Mouse (Mus musculus) urinary bladder, postnatal 14 days (tissue): ENCODE measurements at regions not wholly inside any gene's neighbourhood (a gene's known extent, or its start where the extent isn't known, plus 50 kb on each side); places are given as distances from the start of the nearest gene placed in this dataset.
A peak's percentile ranks its signal among the peaks of the same experiment; 100 is the strongest.

Source experiments
- DNase-seq: peaks from one replicate; pipeline ENCODE4 v3.0.0; 2021; ENCODE audit warnings: low spot score

GRCm38 (mm10) chr8:8274987-8275386, 386.1 kb downstream of the Efnb2 start:
- DNase-seq, result no peak

- DNase-seq, result no peak
Measured at GRCm38 (mm10) chr8:8274211-8274641, 386.8 kb downstream of the Efnb2 start.

- DNase-seq, result no peak
Measured at GRCm38 (mm10) chr8:8258855-8259254, 402.2 kb downstream of the Efnb2 start.

- DNase-seq, result no peak
Measured at GRCm38 (mm10) chr8:8258231-8258638, 402.8 kb downstream of the Efnb2 start.

GRCm38 (mm10) chr8:8256327-8256726, 404.7 kb downstream of the Efnb2 start:
- DNase-seq, result peak; percentile 24

DNA sequence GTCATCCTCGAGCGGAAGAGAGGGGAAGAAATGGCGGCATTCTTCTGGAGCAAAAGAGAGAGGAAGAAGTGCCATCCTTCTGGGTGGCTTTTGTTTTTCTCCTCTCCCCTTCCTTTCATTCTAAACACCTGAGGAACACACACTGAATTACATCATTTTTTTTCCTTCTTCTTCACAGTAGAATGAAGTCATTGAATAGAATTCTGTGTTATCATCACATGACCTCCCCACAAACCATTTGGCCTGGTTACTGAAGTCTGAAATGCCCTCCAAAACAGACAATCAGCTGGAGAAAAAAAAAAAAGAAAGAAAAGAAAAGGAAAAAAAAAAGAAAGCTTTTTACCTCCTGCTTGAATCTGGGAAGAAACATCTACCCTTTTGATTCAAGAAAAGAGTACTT, 406.6 kb downstream of the Efnb2 start:
- DNase-seq, result no peak

GRCm38 (mm10) chr8:8244599-8244998, 416.4 kb downstream of the Efnb2 start:
- no peak for DNase-seq

DNA sequence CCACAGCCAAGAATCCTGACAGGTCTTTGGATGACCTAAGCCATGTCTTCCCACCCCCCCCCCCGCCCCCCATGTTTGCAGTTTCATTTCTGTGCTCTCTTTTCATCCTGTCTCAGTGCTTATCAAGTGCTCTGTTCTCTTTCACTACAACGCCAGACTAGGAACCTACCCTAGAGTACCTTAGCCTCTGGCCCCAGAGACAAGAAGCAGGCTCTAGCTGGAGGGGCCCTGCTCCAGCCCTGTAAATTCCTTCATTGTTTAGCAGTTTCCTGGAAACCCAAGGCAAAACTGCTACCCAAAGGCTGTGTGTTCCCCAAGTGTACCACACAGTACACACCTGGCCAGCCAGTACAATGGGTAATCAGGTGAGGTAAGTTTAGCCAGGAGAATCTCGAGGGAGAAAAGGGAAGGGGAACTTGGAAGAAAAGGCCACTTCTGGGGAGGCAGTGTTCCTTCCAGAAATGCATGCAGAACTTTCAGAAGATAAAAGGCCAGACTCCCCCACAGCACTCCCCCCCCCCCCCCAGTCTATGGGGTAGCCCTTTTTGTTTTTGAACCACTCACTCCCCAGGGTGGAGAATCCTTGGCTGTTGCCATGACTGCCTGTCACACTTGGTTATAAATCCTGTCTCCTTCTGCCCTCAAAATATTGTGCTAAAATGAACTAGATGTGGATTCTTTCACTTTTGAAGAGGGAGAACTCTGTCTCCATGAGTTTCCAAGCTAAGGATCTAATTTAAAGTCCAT, 419.1 kb downstream of the Efnb2 start:
- no peak for DNase-seq

- no peak for DNase-seq
Measured at GRCm38 (mm10) chr8:8241051-8241688, 419.9 kb downstream of the Efnb2 start.

- DNase-seq, result no peak
Measured at GRCm38 (mm10) chr8:8239489-8239888, 421.6 kb downstream of the Efnb2 start.

GRCm38 (mm10) chr8:8238051-8238450, 423.0 kb downstream of the Efnb2 start:
- DNase-seq, result no peak

DNA sequence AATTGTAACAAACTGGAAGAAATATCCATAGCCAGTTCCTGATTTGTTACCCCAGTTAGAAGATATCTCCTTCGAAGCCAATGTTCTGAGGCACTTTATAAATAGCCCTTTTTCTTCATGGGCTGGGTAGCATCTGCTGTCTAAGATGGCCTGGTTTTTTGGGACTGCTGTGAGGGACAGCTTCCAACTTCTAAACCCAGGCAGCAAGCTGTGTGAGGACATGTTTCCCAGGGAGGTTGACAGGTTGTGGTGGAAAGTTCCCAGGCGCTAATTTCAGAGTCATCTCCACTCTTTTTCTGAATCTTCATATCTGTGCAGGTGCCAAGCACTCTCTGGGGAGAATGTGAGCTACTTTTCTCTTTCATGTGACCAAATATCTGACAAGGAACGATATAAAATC, 427.4 kb downstream of the Efnb2 start:
- no peak for DNase-seq

DNA sequence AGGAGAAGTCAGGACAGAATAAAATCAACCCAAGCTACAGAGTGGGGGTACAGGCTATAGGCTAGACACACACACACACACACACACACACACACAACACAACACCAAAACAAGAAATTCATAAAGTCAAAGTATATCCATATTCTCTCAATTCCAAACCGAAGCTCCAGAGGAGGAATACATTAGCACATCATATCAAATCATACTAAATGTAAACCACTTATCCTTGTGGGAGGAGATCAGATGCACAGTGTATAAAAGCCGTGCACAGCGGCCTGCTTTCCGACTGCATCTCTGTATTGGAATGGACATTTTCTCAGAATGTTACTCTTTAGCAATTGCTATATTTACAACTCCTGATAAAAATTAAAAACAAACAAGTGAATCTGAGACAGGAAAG, 427.9 kb downstream of the Efnb2 start:
- no peak for DNase-seq

GRCm38 (mm10) chr8:8231996-8232632, 428.9 kb downstream of the Efnb2 start:
- no peak for DNase-seq

- no peak for DNase-seq
Measured at GRCm38 (mm10) chr8:8231308-8231985, 429.6 kb downstream of the Efnb2 start.

GRCm38 (mm10) chr8:8225994-8226393, 435.0 kb downstream of the Efnb2 start:
- no peak for DNase-seq

DNA sequence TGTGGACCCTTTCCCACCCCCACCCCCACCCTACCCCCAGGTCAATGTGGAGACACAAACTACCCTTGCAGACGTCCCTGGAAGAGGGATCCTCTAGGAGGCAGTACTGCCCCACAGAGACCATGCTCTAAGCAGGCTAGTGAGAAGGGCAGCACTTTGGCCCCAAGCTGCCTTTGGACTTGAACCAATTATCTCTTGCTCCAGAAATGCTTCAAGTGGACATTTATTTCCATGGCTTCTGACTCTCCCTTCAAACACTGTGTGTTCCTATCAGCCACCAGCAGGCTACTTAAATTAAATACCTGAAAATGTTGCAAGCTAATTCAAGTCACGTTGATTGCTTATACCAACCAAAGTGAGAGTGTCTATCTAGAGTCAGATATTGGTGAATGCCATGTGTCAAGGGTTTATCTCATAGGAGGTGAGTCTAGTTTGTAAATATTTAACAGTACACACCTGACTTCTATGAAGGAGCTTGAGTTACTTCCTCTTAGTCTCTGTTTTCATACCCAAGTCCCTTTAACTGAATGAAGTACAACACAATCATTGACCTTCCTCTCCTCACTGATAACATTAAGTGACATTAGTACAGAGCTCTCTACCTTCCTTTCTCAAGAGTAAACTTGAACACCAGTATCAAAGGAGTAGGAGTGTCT, 435.7 kb downstream of the Efnb2 start:
- peak; percentile 10 for DNase-seq

- no peak for DNase-seq
Measured at GRCm38 (mm10) chr8:8220395-8221031, 440.5 kb downstream of the Efnb2 start.

- DNase-seq, result no peak
Measured at GRCm38 (mm10) chr8:8219701-8220394, 441.2 kb downstream of the Efnb2 start.

DNA sequence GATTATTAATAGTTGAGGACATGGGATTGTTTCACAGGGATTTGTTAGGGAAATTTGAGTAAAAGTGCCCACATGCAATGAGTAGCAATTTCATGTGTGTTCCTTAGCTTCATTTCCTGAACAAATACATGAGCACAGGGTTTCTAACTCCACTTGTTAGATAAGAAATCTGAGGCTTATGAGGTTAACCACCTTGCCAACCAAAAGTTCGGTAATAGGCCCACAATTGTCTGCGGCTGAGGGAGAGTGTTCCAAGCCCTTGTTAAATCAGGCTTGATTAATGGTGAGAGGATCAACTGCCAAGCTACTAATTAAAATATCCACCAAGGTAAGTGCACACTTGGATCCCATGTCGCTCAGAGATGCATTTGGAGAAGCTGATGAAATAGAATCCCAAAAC, 468.0 kb downstream of the Efnb2 start:
- no peak for DNase-seq

- DNase-seq, result no peak
Measured at GRCm38 (mm10) chr8:8186046-8186445, 475.0 kb downstream of the Efnb2 start.
